Mouse (Mus musculus) stomach, embryonic 14.5 days (tissue): ENCODE measurements around the gene Sipa1l1. TPM values are rescaled to one million over a fixed set of nuclear protein-coding genes. Genes with fewer than 3 reads are reported as not detected.

Experiments
- ATAC-seq: fragments of 200-750 bp; cut with Nextera tagmentation; 2 replicates; pipeline ENCODE4 v1.8.0; 2017; ENCODE audit warnings: low read depth, moderate TSS enrichment; ENCODE audit not compliant: insufficient number of reproducible peaks, insufficient read depth, low FRiP score
- H3K27ac ChIP-seq: fragments of 300-500 bp; sonication (generic); 2 replicates; pipeline ENCODE4 v1.5.1; 2014; ENCODE audit warnings: mild to moderate bottlenecking, low read length, moderate library complexity, mixed read lengths
- H3K27me3 ChIP-seq: fragments of 300-500 bp; sonication (generic); 2 replicates; pipeline ENCODE4 v1.6.1; 2014; ENCODE audit warnings: low read length, control low read depth, mixed read lengths; ENCODE audit not compliant: control insufficient read depth, insufficient read depth
- H3K36me3 ChIP-seq: fragments of 300-500 bp; sonication (generic); 2 replicates; pipeline ENCODE4 v1.6.1; 2014; ENCODE audit warnings: mild to moderate bottlenecking, control low read depth, low read length, moderate library complexity, mixed read lengths; ENCODE audit not compliant: control insufficient read depth, insufficient read depth
- H3K4me1 ChIP-seq: fragments of 300-500 bp; sonication (generic); 2 replicates; pipeline ENCODE4 v1.6.1; 2014; ENCODE audit warnings: low read length, control low read depth, mixed read lengths; ENCODE audit not compliant: control insufficient read depth, insufficient read depth
- H3K4me2 ChIP-seq: fragments of 300-500 bp; sonication (generic); replicated peaks from 2 replicates; pipeline ENCODE4 v1.6.1; 2014; ENCODE audit warnings: low read depth, low read length, control low read depth
- H3K4me3 ChIP-seq: fragments of 300-500 bp; sonication (generic); 2 replicates; pipeline ENCODE4 v1.5.1; 2014; ENCODE audit warnings: low read depth, low read length, control low read depth
- H3K9ac ChIP-seq: fragments of 300-500 bp; sonication (generic); replicated peaks from 2 replicates; pipeline ENCODE4 v1.6.1; 2014; ENCODE audit warnings: low read depth, mild to moderate bottlenecking, control low read depth, low read length, moderate library complexity, mixed read lengths
- H3K9me3 ChIP-seq: fragments of 300-500 bp; sonication (generic); 2 replicates; pipeline ENCODE4 v1.6.1; 2016; ENCODE audit warnings: low read depth, low read length, control low read depth; ENCODE audit not compliant: control insufficient read depth
- WGBS: fragments of 180-500 bp; shearing (Covaris S2); extraction: QIAGEN DNeasy Blood & Tissue Kit; methylation state at CpG from one replicate; pipeline ENCODE4 v1.1.7; 2014; 5-methylcytosine and 5-hydroxymethylcytosine counted together
- polyA plus RNA-seq: library from polyadenylated mRNA; unstranded; fragments of >200 nt; fragmentation: Nextera tagmentation; extraction: Ambion mirVana; gene quantifications from 2 replicates; pipeline ENCODE4 v1.2.1, GENCODE M21; 2014

Sipa1l1 gene
- polyA plus RNA-seq, 1 experiment from 2014 or later = 44.0 TPM

DNA sequence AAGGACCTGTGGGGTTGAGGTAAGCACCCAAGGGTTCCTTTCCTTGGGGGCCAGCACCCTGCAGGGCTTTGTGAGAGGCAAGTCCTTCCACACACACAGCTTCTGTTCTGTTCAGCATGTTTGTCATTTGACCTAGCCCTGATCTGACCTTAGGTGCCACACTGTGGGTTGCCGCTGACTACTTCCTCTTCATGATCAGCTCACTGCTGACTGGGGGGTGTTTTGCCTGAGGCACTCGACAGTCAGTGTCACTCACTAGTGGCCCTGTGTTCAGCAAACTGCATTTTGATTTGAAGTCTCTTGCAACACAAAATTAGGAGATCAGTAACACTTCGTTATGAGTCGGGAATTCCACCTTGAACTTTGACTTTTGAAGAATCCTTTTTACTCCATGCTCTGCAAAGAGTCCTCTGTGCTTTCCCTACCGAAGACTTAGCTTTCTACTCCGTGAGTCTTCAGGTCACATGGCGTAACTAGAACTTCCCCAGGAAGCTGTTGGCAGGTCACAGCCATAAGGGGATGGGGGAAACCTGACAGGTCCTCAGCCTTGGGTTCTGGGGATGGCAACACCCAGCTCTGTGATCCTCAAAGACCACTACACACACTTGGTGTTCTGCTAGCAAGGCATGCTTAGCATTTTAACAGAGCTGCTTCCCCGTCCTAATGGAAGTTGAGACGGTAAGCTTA lies 279.2 kb downstream of the Sipa1l1 start:
- H3K9ac ChIP-seq = no peak overlapping the region
- H3K4me1 ChIP-seq = 0 out of 2 replicates have a peak, but pooled peaks cover 6% of the 10 kb centered on the region
- 86% methylated on average over 9 of the region's 9 CpGs for WGBS
- H3K4me2 ChIP-seq = no peak overlapping the region
- no peak overlapping the region for H3K27ac ChIP-seq
- no peaks in the 10 kb centered on the region for H3K9me3 ChIP-seq
- ATAC-seq = no peak
- no peaks in the 10 kb centered on the region for H3K27me3 ChIP-seq
- H3K36me3 ChIP-seq = peaks cover 10% of the 10 kb centered on the region
- no peak overlapping the region for H3K4me3 ChIP-seq

DNA sequence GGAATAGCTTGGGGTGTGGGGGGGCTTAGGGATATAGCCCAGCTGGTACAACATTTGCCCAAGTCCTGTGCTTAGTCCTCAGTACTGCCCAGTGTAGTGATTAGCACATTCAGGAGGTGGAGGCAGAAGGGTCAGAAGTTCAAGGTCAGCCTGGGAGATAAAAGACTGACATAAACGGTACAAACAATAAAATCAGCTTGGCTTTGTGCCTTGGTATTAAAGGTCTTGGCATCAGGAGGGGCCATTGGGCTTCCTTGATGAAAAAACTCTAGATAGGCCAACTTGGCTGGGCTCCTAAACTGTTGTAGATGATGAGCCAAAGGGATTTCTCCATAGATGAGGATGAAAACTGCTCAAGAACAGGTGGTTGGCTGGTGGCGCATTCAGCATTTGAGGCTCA lies 283.3 kb downstream of the Sipa1l1 start:
- peaks cover 6% of the 10 kb centered on the region for H3K36me3 ChIP-seq
- WGBS = 79% methylated on average over 2 of the region's 2 CpGs
- no peaks in the 10 kb centered on the region for H3K27me3 ChIP-seq
- H3K4me3 ChIP-seq = no peak overlapping the region
- no peak overlapping the region for H3K4me2 ChIP-seq
- ATAC-seq = no peak
- H3K27ac ChIP-seq = no peak overlapping the region
- no peak overlapping the region for H3K9ac ChIP-seq
- no peaks in the 10 kb centered on the region for H3K9me3 ChIP-seq
- 0 out of 2 replicates have a peak, but pooled peaks cover 6% of the 10 kb centered on the region for H3K4me1 ChIP-seq

DNA sequence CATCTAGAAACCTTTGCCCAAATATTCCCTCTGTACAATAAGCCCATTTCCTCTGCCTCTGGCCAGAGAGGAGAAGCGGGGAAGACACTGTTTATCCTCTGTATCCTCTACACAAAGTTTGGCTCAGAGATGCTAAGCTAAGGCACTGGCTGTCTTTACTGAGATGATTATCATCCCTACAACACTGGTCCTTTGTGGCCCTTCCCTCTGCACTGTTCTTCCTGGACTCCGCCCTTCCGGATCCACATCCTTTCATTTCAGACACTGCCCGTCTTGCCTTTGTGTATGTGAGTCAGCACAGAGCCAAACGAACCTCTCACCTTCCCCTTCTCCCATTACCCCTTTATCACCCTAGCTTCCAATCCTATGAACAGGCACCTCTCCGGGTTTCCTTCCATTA lies 285.3 kb downstream of the Sipa1l1 start:
- H3K4me3 ChIP-seq = no peak overlapping the region
- H3K36me3 ChIP-seq = no peaks in the 10 kb centered on the region; the same call in 1 of the 2 replicates
- H3K27me3 ChIP-seq = no peaks in the 10 kb centered on the region
- H3K27ac ChIP-seq = no peak overlapping the region
- ATAC-seq = no peak
- no peak overlapping the region for H3K9ac ChIP-seq
- H3K9me3 ChIP-seq = no peaks in the 10 kb centered on the region
- 79% methylated on average over 6 of the region's 6 CpGs for WGBS
- H3K4me2 ChIP-seq = no peak overlapping the region
- H3K4me1 ChIP-seq = 0 out of 2 replicates have a peak, but pooled peaks cover 6% of the 10 kb centered on the region

DNA sequence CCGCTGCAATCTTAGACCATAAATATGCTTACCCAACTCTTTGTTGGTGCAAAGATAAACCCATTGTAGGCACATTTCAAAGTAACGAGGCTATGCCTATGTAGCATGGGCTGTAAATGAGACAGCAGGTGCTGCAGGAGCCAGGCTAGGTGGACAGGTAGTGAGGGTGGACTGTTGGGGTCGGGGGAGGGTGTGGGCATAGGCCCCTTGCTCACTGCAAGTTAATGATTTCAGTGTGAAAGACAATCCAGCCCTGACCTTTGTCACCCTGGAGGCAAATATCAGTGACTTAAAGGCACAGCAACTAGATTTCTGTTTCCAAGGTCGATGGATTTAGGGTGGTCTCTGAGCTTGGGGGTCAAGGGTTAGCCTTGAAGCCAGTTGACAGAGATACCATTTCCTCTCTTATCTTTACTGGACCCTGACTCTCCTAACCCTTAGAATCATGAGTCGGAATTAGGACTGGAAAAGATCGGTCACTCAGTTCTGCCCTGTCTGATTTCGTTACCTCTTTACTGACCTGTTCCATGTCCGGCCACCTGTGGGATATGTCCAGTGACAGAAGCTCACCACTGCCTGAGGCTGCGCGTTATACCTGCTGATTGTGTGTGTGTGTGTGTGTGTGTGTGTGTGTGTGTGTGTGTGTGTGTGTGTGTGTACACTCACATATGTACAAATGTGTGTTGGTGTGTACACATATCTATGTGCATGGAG lies 286.7 kb downstream of the Sipa1l1 start:
- Histone ChIP-seq H3K4me2 (no peak overlapping the region), H3K27ac (no peak overlapping the region), H3K36me3 (no peaks in the 10 kb centered on the region), H3K4me3 (no peak overlapping the region), H3K9me3 (no peaks in the 10 kb centered on the region), H3K27me3 (no peaks in the 10 kb centered on the region), H3K4me1 (0 out of 2 replicates have a peak, but pooled peaks cover 4% of the 10 kb centered on the region), H3K9ac (no peak overlapping the region)
- WGBS = 57% methylated on average over 10 of the region's 10 CpGs
- ATAC-seq = no peak

DNA sequence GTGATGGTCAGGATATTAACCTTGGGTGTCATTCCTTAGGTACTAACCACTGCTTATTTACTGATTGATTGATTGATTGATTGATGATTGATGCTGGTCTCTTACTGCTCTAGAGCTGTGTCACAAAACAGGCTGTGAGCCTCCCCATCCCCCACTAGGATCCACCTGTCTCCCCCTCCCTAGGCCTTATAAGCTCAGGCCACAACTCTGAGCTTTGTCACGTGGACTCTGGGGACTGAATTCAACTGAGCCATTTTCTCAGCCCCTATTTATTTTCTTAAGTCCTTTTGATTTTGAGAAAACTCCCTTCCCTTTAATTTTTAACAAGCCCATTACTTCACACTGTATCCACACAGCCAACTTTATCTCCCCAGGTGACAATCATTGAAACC lies 287.3 kb downstream of the Sipa1l1 start:
- H3K36me3 ChIP-seq = no peaks in the 10 kb centered on the region
- no peak overlapping the region for H3K4me3 ChIP-seq
- no peaks in the 10 kb centered on the region for H3K27me3 ChIP-seq
- 54% methylated on average over 1 of the region's 1 CpGs for WGBS
- H3K27ac ChIP-seq = no peak overlapping the region
- H3K4me2 ChIP-seq = no peak overlapping the region
- no peak for ATAC-seq
- H3K9ac ChIP-seq = no peak overlapping the region
- no peaks in the 10 kb centered on the region for H3K9me3 ChIP-seq
- H3K4me1 ChIP-seq = no peaks in the 10 kb centered on the region

DNA sequence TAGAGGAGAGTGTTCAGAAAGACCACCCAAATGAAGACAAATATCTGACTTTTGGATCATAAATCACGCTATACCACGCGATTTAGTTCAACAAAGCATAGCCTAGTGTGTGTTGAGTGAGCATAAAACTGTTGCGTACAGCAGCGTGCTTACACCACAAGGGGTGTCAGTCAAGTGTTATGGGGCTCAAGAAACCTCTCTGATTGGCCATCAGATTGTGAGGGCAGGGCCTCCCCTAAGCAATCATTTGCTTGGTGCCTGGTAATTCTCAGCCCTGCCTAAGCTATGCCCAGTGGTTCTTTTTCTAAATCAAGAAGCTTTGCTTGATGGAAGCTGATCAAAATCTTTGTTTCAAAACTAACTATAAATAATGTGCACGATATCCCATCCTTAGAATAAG lies 288.5 kb downstream of the Sipa1l1 start:
- H3K27ac ChIP-seq = no peak overlapping the region
- ATAC-seq = 0 out of 2 replicates have a peak, but pooled peaks have one; percentile 33
- H3K27me3 ChIP-seq = no peaks in the 10 kb centered on the region
- no peak overlapping the region for H3K4me3 ChIP-seq
- H3K36me3 ChIP-seq = no peaks in the 10 kb centered on the region
- H3K9me3 ChIP-seq = no peaks in the 10 kb centered on the region
- H3K9ac ChIP-seq = no peak overlapping the region
- H3K4me2 ChIP-seq = no peak overlapping the region
- 81% methylated on average over 6 of the region's 6 CpGs for WGBS
- H3K4me1 ChIP-seq = no peaks in the 10 kb centered on the region

DNA sequence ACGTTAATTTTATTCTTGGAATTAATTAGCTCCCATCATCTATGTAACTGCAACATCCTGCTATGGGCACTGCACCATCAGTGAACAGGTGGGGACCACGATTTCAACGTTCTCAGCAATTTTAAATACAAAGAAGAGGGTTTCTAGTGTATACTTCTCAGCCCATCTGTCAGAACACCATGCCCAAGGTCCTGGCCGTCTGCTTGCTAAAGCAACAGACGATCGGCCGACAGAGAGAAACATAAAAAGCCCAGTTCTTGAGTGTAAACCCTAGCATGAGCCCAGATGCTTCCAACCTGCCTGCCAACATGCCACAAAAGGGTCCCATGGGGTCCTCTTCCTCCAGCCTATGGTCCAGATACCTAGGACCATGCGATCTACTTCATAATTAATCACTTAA lies 288.9 kb downstream of the Sipa1l1 start:
- Histone ChIP-seq H3K9ac (no peak overlapping the region), H3K27ac (no peak overlapping the region), H3K9me3 (no peaks in the 10 kb centered on the region), H3K4me2 (no peak overlapping the region), H3K36me3 (no peaks in the 10 kb centered on the region), H3K4me3 (no peak overlapping the region), H3K4me1 (no peaks in the 10 kb centered on the region), H3K27me3 (no peaks in the 10 kb centered on the region)
- no peak for ATAC-seq
- WGBS = 93% methylated on average over 8 of the region's 8 CpGs

DNA sequence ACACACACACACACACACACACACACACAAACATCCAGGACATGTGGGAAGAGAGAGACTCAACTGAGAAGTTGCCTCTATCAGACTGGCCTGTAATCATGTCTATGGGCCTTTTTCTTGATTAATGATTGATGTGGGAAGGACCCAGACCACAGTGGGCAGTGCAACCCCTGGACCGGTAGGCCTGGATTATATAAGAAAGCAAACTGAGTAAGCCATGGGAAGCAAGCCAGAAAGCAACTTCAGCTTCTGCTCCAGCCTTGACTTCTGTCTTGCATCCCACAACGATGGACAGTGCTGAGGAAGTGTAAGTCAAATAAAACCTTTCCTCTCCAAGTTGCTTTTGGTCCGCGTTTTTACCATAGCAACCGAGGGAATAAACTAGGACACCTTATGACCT lies 298.1 kb downstream of the Sipa1l1 start:
- Histone ChIP-seq H3K4me3 (no peak overlapping the region), H3K9ac (no peak overlapping the region), H3K4me2 (no peak overlapping the region), H3K9me3 (no peaks in the 10 kb centered on the region), H3K36me3 (no peaks in the 10 kb centered on the region), H3K27ac (no peak overlapping the region), H3K4me1 (peaks cover 3% of the 10 kb centered on the region; the same call in 1 of the 2 replicates), H3K27me3 (no peaks in the 10 kb centered on the region)
- no peak for ATAC-seq
- WGBS = 75% methylated on average over 5 of the region's 5 CpGs
